Mouse (Mus musculus) forebrain, embryonic 11.5 days (tissue): ENCODE measurements around the gene Gm26566. TPM values are rescaled to one million over a fixed set of nuclear protein-coding genes. Genes with fewer than 3 reads are reported as not detected.
"Not testable (repeated sequence)": the region's sequence is repeated elsewhere in the genome, so short reads cannot be mapped to it uniquely, and the experiment has no call there.

ENCODE experiments used
- ATAC-seq: fragments of 200-750 bp; cut with Nextera tagmentation; replicated peaks from 2 replicates; pipeline ENCODE4 v1.8.0; 2017; ENCODE audit warnings: moderate TSS enrichment; ENCODE audit not compliant: low FRiP score
- DNase-seq: peaks from one replicate; pipeline ENCODE4 v3.0.0-alpha.2; 2017; ENCODE audit warnings: low spot score
- H3K27ac ChIP-seq: fragments of 300-500 bp; sonication (generic); 2 replicates; pipeline ENCODE4 v1.5.1; 2014; ENCODE audit warnings: low read depth, low read length
- H3K27me3 ChIP-seq: fragments of 300-500 bp; sonication (generic); 2 replicates; pipeline ENCODE4 v1.6.1; 2014; ENCODE audit warnings: mild to moderate bottlenecking, low read length, mixed read lengths; ENCODE audit not compliant: control insufficient read depth, insufficient read depth
- H3K36me3 ChIP-seq: fragments of 300-500 bp; sonication (generic); 2 replicates; pipeline ENCODE4 v1.6.1; 2014; ENCODE audit warnings: mild to moderate bottlenecking, low read length, moderate library complexity, mixed read lengths; ENCODE audit not compliant: control insufficient read depth, insufficient read depth
- H3K4me1 ChIP-seq: fragments of 300-500 bp; sonication (generic); replicated peaks from 2 replicates; pipeline ENCODE4 v1.6.1; 2014; ENCODE audit warnings: low read length, mixed read lengths; ENCODE audit not compliant: control insufficient read depth, insufficient read depth
- H3K4me2 ChIP-seq: fragments of 300-500 bp; sonication (generic); 2 replicates; pipeline ENCODE4 v1.6.1; 2014; ENCODE audit warnings: low read depth, mild to moderate bottlenecking, low read length, moderate library complexity, mixed read lengths; ENCODE audit not compliant: severe bottlenecking
- H3K4me3 ChIP-seq: fragments of 300-500 bp; sonication (generic); 2 replicates; pipeline ENCODE4 v1.5.1; 2014; ENCODE audit warnings: low read depth, low read length
- H3K9ac ChIP-seq: fragments of 300-500 bp; sonication (generic); 2 replicates; pipeline ENCODE4 v1.6.1; 2014; ENCODE audit warnings: low read length
- H3K9me3 ChIP-seq: fragments of 300-500 bp; sonication (generic); 2 replicates; pipeline ENCODE4 v1.6.1; 2016; ENCODE audit warnings: low read length, mixed read lengths; ENCODE audit not compliant: control insufficient read depth
- WGBS: fragments of 180-500 bp; shearing (Covaris S2); extraction: QIAGEN DNeasy Blood & Tissue Kit; methylation state at CpG from one replicate; pipeline ENCODE4 v1.1.7; 2014; 5-methylcytosine and 5-hydroxymethylcytosine counted together
- polyA plus RNA-seq: library from polyadenylated mRNA; unstranded; fragments of >200 nt; fragmentation: Nextera tagmentation; extraction: Ambion mirVana; gene quantifications from 2 replicates; pipeline ENCODE4 v1.2.1, GENCODE M21; 2014

The Gm26566 gene
- polyA plus RNA-seq, 1 experiment from 2014 or later: 0.81 TPM

GRCm38 (mm10) chr4:88749926-88750325 is 28.3 kb downstream of the Gm26566 start:
- H3K27ac ChIP-seq: no peak overlapping the region
- no peaks in the 10 kb centered on the region for H3K4me1 ChIP-seq
- H3K36me3 ChIP-seq: no peaks in the 10 kb centered on the region
- no peaks in the 10 kb centered on the region for H3K9me3 ChIP-seq
- ATAC-seq (no peak), DNase-seq (no peak)
- WGBS: 70% methylated on average over 6 of the region's 6 CpGs
- no peak overlapping the region for H3K4me3 ChIP-seq
- H3K4me2 ChIP-seq: no peak overlapping the region
- no peaks in the 10 kb centered on the region for H3K27me3 ChIP-seq
- H3K9ac ChIP-seq: no peak overlapping the region

- not testable (repeated sequence) for H3K27me3 ChIP-seq, H3K4me1 ChIP-seq, H3K9me3 ChIP-seq, H3K9ac ChIP-seq, H3K4me2 ChIP-seq, ATAC-seq, H3K27ac ChIP-seq, H3K4me3 ChIP-seq, DNase-seq, H3K36me3 ChIP-seq
- WGBS: 70% methylated on average over 15 of the region's 15 CpGs
These were observed 33.3 kb downstream of the Gm26566 start, which contains the start of gene Gm13271 for GRCm38 (mm10) chr4:88754818-88755340. Gm13271 (plus strand) TSS chr4:88754868.

GRCm38 (mm10) chr4:88756581-88757513 is 35.2 kb downstream of the Gm26566 start:
- ATAC-seq, H3K4me1 ChIP-seq, H3K36me3 ChIP-seq, H3K27me3 ChIP-seq, H3K9me3 ChIP-seq: not testable (repeated sequence)
- peak overlapping the region; percentile 35 for H3K4me3 ChIP-seq
- peak; percentile 56 for DNase-seq
- H3K4me2 ChIP-seq: peak overlapping the region; percentile 65
- WGBS: 12% methylated on average over 28 of the region's 31 CpGs
- peak overlapping the region; percentile 41; the same call in 1 of the 2 replicates for H3K27ac ChIP-seq
- peak overlapping the region; percentile 60 for H3K9ac ChIP-seq

GRCm38 (mm10) chr4:88757628-88758031 is 36.0 kb downstream of the Gm26566 start:
- peak overlapping the region; percentile 65 for H3K4me2 ChIP-seq
- peak overlapping the region; percentile 41; the same call in 1 of the 2 replicates for H3K27ac ChIP-seq
- DNase-seq (peak; percentile 86), ATAC-seq (peak; percentile 100)
- H3K4me3 ChIP-seq: peak overlapping the region; percentile 35
- H3K9ac ChIP-seq: peak overlapping the region; percentile 60
- not testable (repeated sequence) for H3K36me3 ChIP-seq, H3K9me3 ChIP-seq, H3K27me3 ChIP-seq, H3K4me1 ChIP-seq
- WGBS: 0% methylated on average over 16 of the region's 21 CpGs

GRCm38 (mm10) chr4:88758751-88759150 is 37.1 kb downstream of the Gm26566 start:
- WGBS: 85% methylated on average over 8 of the region's 9 CpGs
- not testable (repeated sequence) for H3K9me3 ChIP-seq, H3K27me3 ChIP-seq, H3K4me2 ChIP-seq, H3K9ac ChIP-seq, H3K4me3 ChIP-seq, DNase-seq, H3K27ac ChIP-seq, ATAC-seq, H3K36me3 ChIP-seq, H3K4me1 ChIP-seq

- H3K9me3 ChIP-seq, H3K36me3 ChIP-seq, H3K27me3 ChIP-seq, DNase-seq, H3K27ac ChIP-seq, H3K4me1 ChIP-seq, ATAC-seq, H3K9ac ChIP-seq: not testable (repeated sequence)
- WGBS: 24% methylated on average over 6 of the region's 14 CpGs
- peak within 1 kb of the TSS; percentile 46; the same call in 1 of the 2 replicates for H3K4me2 ChIP-seq
- peak within 1 kb of the TSS; percentile 14; the same call in 1 of the 2 replicates for H3K4me3 ChIP-seq
These were observed 38.1 kb downstream of the Gm26566 start, which contains the start of gene Gm13283 for GRCm38 (mm10) chr4:88759610-88760268. Gm13283 (plus strand) TSS chr4:88760119.

GRCm38 (mm10) chr4:88760431-88760830 is 38.8 kb downstream of the Gm26566 start:
- H3K27ac ChIP-seq, H3K9ac ChIP-seq, H3K27me3 ChIP-seq, H3K4me1 ChIP-seq, H3K36me3 ChIP-seq, H3K9me3 ChIP-seq, ATAC-seq: not testable (repeated sequence)
- Histone ChIP-seq H3K4me3 (peak overlapping the region; percentile 14; the same call in 1 of the 2 replicates), H3K4me2 (peak overlapping the region; percentile 46; the same call in 1 of the 2 replicates)
- WGBS: 2% methylated on average over 17 of the region's 28 CpGs
- DNase-seq: peak; percentile 81

GRCm38 (mm10) chr4:88761776-88762175 is 40.2 kb downstream of the Gm26566 start:
- not testable (repeated sequence) for DNase-seq, H3K36me3 ChIP-seq, ATAC-seq, H3K4me2 ChIP-seq, H3K27ac ChIP-seq, H3K9ac ChIP-seq, H3K4me3 ChIP-seq, H3K9me3 ChIP-seq, H3K4me1 ChIP-seq, H3K27me3 ChIP-seq
- WGBS: 84% methylated on average over 6 of the region's 8 CpGs
